Mouse (Mus musculus): Measurements from ENCODE around the gene Snrnp27.

Gene Snrnp27

GRCm38 (mm10) chr6:86660161-86660877, 24.0 kb downstream of the Snrnp27 start:
- no peak for DNase-seq

- no peak for DNase-seq
Measured at GRCm38 (mm10) chr6:86658501-86658900, 25.8 kb downstream of the Snrnp27 start.

GRCm38 (mm10) chr6:86654270-86654916, 29.9 kb downstream of the Snrnp27 start:
- no peak for DNase-seq

- no peak for DNase-seq
Measured at GRCm38 (mm10) chr6:86653026-86653425, 31.3 kb downstream of the Snrnp27 start.

GRCm38 (mm10) chr6:86646143-86646542, 38.2 kb downstream of the Snrnp27 start:
- DNase-seq: no peak

GRCm38 (mm10) chr6:86645551-86645950, 38.8 kb downstream of the Snrnp27 start:
- no peak for DNase-seq

GRCm38 (mm10) chr6:86644775-86645400, 39.4 kb downstream of the Snrnp27 start:
- DNase-seq: peak; percentile 37

- no peak for DNase-seq
Measured at GRCm38 (mm10) chr6:86641716-86642115, 42.6 kb downstream of the Snrnp27 start.

GRCm38 (mm10) chr6:86640776-86641175, 43.5 kb downstream of the Snrnp27 start:
- no peak for DNase-seq

- no peak for DNase-seq
Measured at GRCm38 (mm10) chr6:86640161-86640560, 44.2 kb downstream of the Snrnp27 start.

GRCm38 (mm10) chr6:86639180-86640160, 44.9 kb downstream of the Snrnp27 start:
- no peak for DNase-seq

GRCm38 (mm10) chr6:86638434-86638833, 45.9 kb downstream of the Snrnp27 start:
- no peak for DNase-seq

GRCm38 (mm10) chr6:86637860-86638259, 46.5 kb downstream of the Snrnp27 start:
- DNase-seq: no peak

GRCm38 (mm10) chr6:86637171-86637835, 47.0 kb downstream of the Snrnp27 start:
- DNase-seq: no peak

GRCm38 (mm10) chr6:86636495-86636894, 47.8 kb downstream of the Snrnp27 start:
- no peak for DNase-seq

GRCm38 (mm10) chr6:86630141-86630540, 54.2 kb downstream of the Snrnp27 start:
- no peak for DNase-seq

GRCm38 (mm10) chr6:86627946-86628345, 56.4 kb downstream of the Snrnp27 start, which contains the start of gene Asprv1:
TSS of gene Asprv1 (plus strand) at chr6:86628164.
- peak; percentile 73 for DNase-seq
